Comparison of ENCODE assay signal across 8 mouse cellular contexts in genomic region chr19:32169634-32170540, GRCm38 (mm10).
DNase-seq lines count a peak whose midpoint lies in the region; ATAC-seq and TF ChIP-seq lines count a peak whose summit lies in the region.

No protein-coding gene starts in this region.

- WGBS in lung, postnatal 0 days, result 72% methylated on average over 8 of the region's 9 CpGs

- no peak overlapping the region for H3K4me3 ChIP-seq in CH12.LX (replicated peaks in 1 of 3; ENCODE audit: low read depth in 2 of 3, low read length in 2 of 3, poor library complexity in 1 of 3)
- H3K4me3 ChIP-seq in lung, postnatal 0 days (ENCODE audit: low read depth, low read length), result no peak overlapping the region

- no peaks in the 10 kb centered on the region for H3K79me2 ChIP-seq in CH12.LX (replicated peaks; ENCODE audit: control insufficient read depth, extremely low read depth, insufficient read depth, poor library complexity, severe bottlenecking)

- peak overlapping the region; percentile 60 for H3K9ac ChIP-seq in CH12.LX (ENCODE audit: insufficient read depth, low read depth)
- no peak overlapping the region for H3K9ac ChIP-seq in lung, postnatal 0 days (replicated peaks; ENCODE audit: low read depth)

- dilution Hi-C loops in CH12.LX (cut with MboI; ENCODE audit: extremely low pct_ligation_motif_present, extremely low pct_unique_long_range_greater_than_20kb, low sequenced_read_pairs), result no loop called here

- H3K36me3 ChIP-seq in CH12.LX (replicated peaks in 1 of 2; ENCODE audit: control insufficient read depth in 1 of 2, insufficient read depth in 1 of 2, low read length in 1 of 2), result no peaks in the 10 kb centered on the region
- no peaks in the 10 kb centered on the region for H3K36me3 ChIP-seq in lung, postnatal 0 days (ENCODE audit: insufficient read depth, low read length)

- TF ChIP-seq POLR2A in CH12.LX (IDR thresholded peaks at IDR 0.05; ENCODE audit: low read depth, low read length), result no peak

- no peaks in the 10 kb centered on the region for H3K27me3 ChIP-seq in CH12.LX (replicated peaks)
- H3K27me3 ChIP-seq in lung, postnatal 0 days (replicated peaks; ENCODE audit: insufficient read depth, low read length), result no peaks in the 10 kb centered on the region

- peak; percentile 89 for DNase-seq in CH12.LX (ENCODE audit: extremely low read depth)
- DNase-seq in adrenal gland, adult 8-10 months, result peak; percentile 65
- peak; percentile 63 for DNase-seq in embryo, embryonic 11.5 days (ENCODE audit: low read depth, low spot score)
- peak; percentile 97 for DNase-seq in heart, adult 11 months
- DNase-seq in kidney, postnatal 4 days, result peak; percentile 85 to 89
- peak; percentile 87 for DNase-seq in lung, postnatal 0 days (ENCODE audit: low spot score)
- DNase-seq in right cerebral cortex, postnatal 36 days (ENCODE audit: low spot score in 2 of 2), result peak; percentile 64 to 69
- DNase-seq in urinary bladder, postnatal 4 days (ENCODE audit: low spot score in 2 of 2), result peak; percentile 38 to 75

- peak; percentile 60; the same call in 1 of the 2 replicates for ATAC-seq in lung, postnatal 0 days

- no peak for TF ChIP-seq EP300 in CH12.LX (IDR thresholded peaks at IDR 0.05; ENCODE audit: low read length)
- no peak for TF ChIP-seq EP300 in lung, postnatal 0 days (IDR thresholded peaks at IDR 0.05)

- H3K4me1 ChIP-seq in CH12.LX (ENCODE audit: control insufficient read depth in 1 of 2, insufficient read depth in 2 of 2), result peaks cover 17 to 44% of the 10 kb centered on the region in 2 experiments
- H3K4me1 ChIP-seq in lung, postnatal 0 days (ENCODE audit: insufficient read depth, low read depth, low read length), result peaks cover 4% of the 10 kb centered on the region; the same call in 1 of the 2 replicates

- H3K4me2 ChIP-seq in CH12.LX (ENCODE audit: insufficient read depth, low read depth, poor library complexity, severe bottlenecking), result peak overlapping the region; percentile 22; the same call in 1 of the 2 replicates
- H3K4me2 ChIP-seq in lung, postnatal 0 days (replicated peaks; ENCODE audit: low read depth, low read length), result no peak overlapping the region

- peak; percentile 60 for TF ChIP-seq RAD21 in CH12.LX (IDR thresholded peaks at IDR 0.05; ENCODE audit: low read depth, low read length)

- in situ Hi-C loops in CH12.LX (cut with MboI; ENCODE audit: low pct_ligation_motif_present, low pct_unique_long_range_greater_than_20kb, low sequenced_read_pairs), result no loop called here

- no peaks in the 10 kb centered on the region for H3K9me3 ChIP-seq in CH12.LX (replicated peaks; ENCODE audit: low read length)
- H3K9me3 ChIP-seq in lung, postnatal 0 days (ENCODE audit: low read length), result no peaks in the 10 kb centered on the region

- peak overlapping the region; percentile 75 for H3K27ac ChIP-seq in CH12.LX (ENCODE audit: insufficient read depth, low read depth)
- H3K27ac ChIP-seq in lung, postnatal 0 days (ENCODE audit: low read length), result no peak overlapping the region

- peak; percentile 38 to 73; a peak in 3 of 4 replicates for TF ChIP-seq CTCF in CH12.LX (conservative IDR thresholded peaks at IDR 0.05 in 1 of 2, IDR thresholded peaks at IDR 0.05 in 1 of 2; ENCODE audit: low read depth in 2 of 2, low read length in 2 of 2)
- TF ChIP-seq CTCF in lung, postnatal 0 days (IDR thresholded peaks at IDR 0.05), result peak; percentile 75

TF ChIP-seq in CH12.LX, 34 proteins besides CTCF, POLR2A, EP300 and RAD21:
- no peak for TF ChIP-seq SIN3A (IDR thresholded peaks at IDR 0.05; ENCODE audit: low read length)
- TF ChIP-seq USF2 (conservative IDR thresholded peaks at IDR 0.05; ENCODE audit: low read depth, low read length), result no peak
- TF ChIP-seq TCF12 (IDR thresholded peaks at IDR 0.05; ENCODE audit: low read depth, low read length), result no peak
- TF ChIP-seq JUND (conservative IDR thresholded peaks at IDR 0.05; ENCODE audit: low read depth, low read length), result no peak
- no peak for TF ChIP-seq MXI1 (IDR thresholded peaks at IDR 0.05; ENCODE audit: low read depth, low read length)
- no peak for TF ChIP-seq PAX5 (IDR thresholded peaks at IDR 0.05; ENCODE audit: low read length)
- no peak for TF ChIP-seq CHD2 (IDR thresholded peaks at IDR 0.05; ENCODE audit: low read length)
- TF ChIP-seq NELFE (IDR thresholded peaks at IDR 0.05; ENCODE audit: low read depth, low read length), result no peak
- 0 out of 2 replicates have a peak, but pooled peaks have one; percentile 14 for TF ChIP-seq BHLHE40 (IDR thresholded peaks at IDR 0.05; ENCODE audit: low read depth, low read length)
- no peak for TF ChIP-seq CHD1 (IDR thresholded peaks at IDR 0.05; ENCODE audit: low read depth, low read length)
- peak; percentile 26; the same call in 1 of the 2 replicates for TF ChIP-seq ZC3H11A (IDR thresholded peaks at IDR 0.05; ENCODE audit: low read depth, low read length)
- TF ChIP-seq JUN (IDR thresholded peaks at IDR 0.05; ENCODE audit: insufficient read depth, low read depth, low read length), result no peak
- no peak for TF ChIP-seq TBP (conservative IDR thresholded peaks at IDR 0.05; ENCODE audit: low read depth, low read length)
- peak; percentile 70; the same call in 1 of the 2 replicates for TF ChIP-seq MEF2A (IDR thresholded peaks at IDR 0.05; ENCODE audit: borderline replicate concordance, low read depth, low read length)
- peak; percentile 76 for TF ChIP-seq SMC3 (IDR thresholded peaks at IDR 0.05; ENCODE audit: low read depth, low read length)
- no peak for TF ChIP-seq POLR2AphosphoS2 (IDR thresholded peaks at IDR 0.05; ENCODE audit: low read depth, low read length)
- TF ChIP-seq ELF1 (IDR thresholded peaks at IDR 0.05; ENCODE audit: low read depth, low read length), result no peak
- TF ChIP-seq MAFK (IDR thresholded peaks at IDR 0.05; ENCODE audit: insufficient replicate concordance, low read length), result peak; percentile 23; the same call in 1 of the 2 replicates
- no peak for TF ChIP-seq ZKSCAN1 (IDR thresholded peaks at IDR 0.05; ENCODE audit: borderline replicate concordance, low read depth, low read length)
- TF ChIP-seq E2F4 (IDR thresholded peaks at IDR 0.05; ENCODE audit: insufficient replicate concordance, low read depth, low read length), result no peak
- no peak for TF ChIP-seq RCOR1 (conservative IDR thresholded peaks at IDR 0.05; ENCODE audit: low read depth, low read length)
- TF ChIP-seq USF1 (IDR thresholded peaks at IDR 0.05; ENCODE audit: low read depth, low read length), result no peak
- no peak for TF ChIP-seq GABPA (IDR thresholded peaks at IDR 0.05; ENCODE audit: insufficient replicate concordance, low read depth, low read length)
- TF ChIP-seq MYC (IDR thresholded peaks at IDR 0.05; ENCODE audit: low read depth, low read length), result no peak
- no peak for TF ChIP-seq UBTF (IDR thresholded peaks at IDR 0.05; ENCODE audit: low read depth, low read length)
- TF ChIP-seq ZNF384 (IDR thresholded peaks at IDR 0.05; ENCODE audit: low read depth, low read length), result peak; percentile 92
- no peak for TF ChIP-seq ZMIZ1 (IDR thresholded peaks at IDR 0.05; ENCODE audit: low read depth, low read length)
- TF ChIP-seq HCFC1 (IDR thresholded peaks at IDR 0.05; ENCODE audit: low read depth, low read length), result no peak
- TF ChIP-seq MAX (IDR thresholded peaks at IDR 0.05; ENCODE audit: low read length), result no peak
- no peak for TF ChIP-seq MAZ (IDR thresholded peaks at IDR 0.05; ENCODE audit: low read depth, low read length)
- TF ChIP-seq NRF1 (IDR thresholded peaks at IDR 0.05; ENCODE audit: low read depth, low read length), result no peak
- no peak for TF ChIP-seq IRF4 (IDR thresholded peaks at IDR 0.05; ENCODE audit: low read depth, low read length)
- 0 out of 2 replicates have a peak, but pooled peaks have one; percentile 9 for TF ChIP-seq ETS1 (conservative IDR thresholded peaks at IDR 0.05; ENCODE audit: low read depth, low read length)
